Mouse (Mus musculus) ES-Bruce4 (cell line): ENCODE measurements around the gene Prr5.
A peak's percentile ranks its signal among the peaks of the same experiment; 100 is the strongest.

Source experiments
- CTCF ChIP-seq: IDR thresholded peaks from one replicate; pipeline ENCODE4 v1.8.1; 2011; ENCODE audit warnings: low read depth, low read length
- EP300 ChIP-seq: IDR thresholded peaks from 2 replicates; pipeline ENCODE4 v1.6.1; 2011; ENCODE audit warnings: low read depth, low read length; ENCODE audit not compliant: insufficient read depth
- POLR2A ChIP-seq: IDR thresholded peaks from one replicate; pipeline ENCODE4 v1.8.1; 2011; ENCODE audit warnings: low read length; ENCODE audit not compliant: insufficient read depth

- TF ChIP-seq POLR2A, result no peak
- peak; percentile 18 for TF ChIP-seq CTCF
- TF ChIP-seq EP300, result no peak
Observed at GRCm38 (mm10) chr15:84741573-84741972, 72.2 kb downstream of the Prr5 start.
